Mouse (Mus musculus) cerebellum, postnatal 25 days (tissue): ENCODE measurements around the gene Ptcra.
A peak's percentile ranks its signal among the peaks of the same experiment; 100 is the strongest.
"Not testable (repeated sequence)": the region's sequence is repeated elsewhere in the genome, so short reads cannot be mapped to it uniquely, and the experiment has no call there.

ENCODE experiments used
- DNase-seq, 2 experiments: peaks; one replicate each; pipeline ENCODE4 v3.0.0; 2021; ENCODE audit warnings: mixed read lengths in 2 of 2

Ptcra gene

GRCm38 (mm10) chr17:46763544-46763943 is at the start of gene Ptcra:
Gene Ptcra, minus strand, starts transcription at chr17:46763712.
- no peak for DNase-seq

GRCm38 (mm10) chr17:46812442-46812841 is 48.9 kb upstream of the Ptcra start:
- no peak for DNase-seq

GRCm38 (mm10) chr17:46810672-46811071 is 47.2 kb upstream of the Ptcra start:
- no peak for DNase-seq

- DNase-seq, result no peak
Measured at GRCm38 (mm10) chr17:46809131-46809830, 45.8 kb upstream of the Ptcra start.

GRCm38 (mm10) chr17:46808376-46808775 is 44.9 kb upstream of the Ptcra start:
- no peak for DNase-seq

- DNase-seq, result no peak
Measured at GRCm38 (mm10) chr17:46801761-46802160, 38.2 kb upstream of the Ptcra start.

GRCm38 (mm10) chr17:46799680-46800079 is 36.2 kb upstream of the Ptcra start:
- DNase-seq, result no peak

- DNase-seq, result no peak
Measured at GRCm38 (mm10) chr17:46797386-46797785, 33.9 kb upstream of the Ptcra start.

- DNase-seq, result no peak
Measured at GRCm38 (mm10) chr17:46796743-46797142, 33.2 kb upstream of the Ptcra start.

- DNase-seq, result no peak
Measured at GRCm38 (mm10) chr17:46792963-46793362, 29.5 kb upstream of the Ptcra start.

GRCm38 (mm10) chr17:46787974-46788373 is 24.5 kb upstream of the Ptcra start:
- DNase-seq, result not testable (repeated sequence)

- DNase-seq, result no peak
Measured at GRCm38 (mm10) chr17:46786952-46787351, 23.4 kb upstream of the Ptcra start.

GRCm38 (mm10) chr17:46783222-46783565 is 19.7 kb upstream of the Ptcra start:
- no peak for DNase-seq

GRCm38 (mm10) chr17:46782341-46783221 is 19.1 kb upstream of the Ptcra start, which contains the start of gene Rpl7l1:
Gene Rpl7l1, minus strand, starts transcription at chr17:46782672.
- peak; percentile 91 to 94 for DNase-seq

GRCm38 (mm10) chr17:46781876-46782275 is 18.4 kb upstream of the Ptcra start:
- DNase-seq, result no peak

GRCm38 (mm10) chr17:46776087-46776486 is 12.6 kb upstream of the Ptcra start:
- DNase-seq, result no peak

GRCm38 (mm10) chr17:46775070-46775469 is 11.6 kb upstream of the Ptcra start:
- no peak for DNase-seq

- DNase-seq, result no peak
Measured at GRCm38 (mm10) chr17:46774131-46774472, 10.6 kb upstream of the Ptcra start.

- DNase-seq, result peak in 1 of 2 experiments; percentile 19
Measured at GRCm38 (mm10) chr17:46773278-46774130, 10.0 kb upstream of the Ptcra start.

- DNase-seq, result peak; percentile 87 to 88
Measured at GRCm38 (mm10) chr17:46772404-46773277, 9.1 kb upstream of the Ptcra start, which contains the start of gene 2310039H08Rik. Gene 2310039H08Rik, plus strand, starts transcription at chr17:46772635.

- DNase-seq, result no peak
Measured at GRCm38 (mm10) chr17:46772038-46772403, 8.5 kb upstream of the Ptcra start.

GRCm38 (mm10) chr17:46771616-46772015 is 8.1 kb upstream of the Ptcra start:
- DNase-seq, result peak; percentile 23 to 33
